Mouse (Mus musculus) induced T-regulatory cell, adult 2 months (primary cell): Measurements from ENCODE around the gene AC109138.7.
"Not testable (repeated sequence)": the region's sequence is repeated elsewhere in the genome, so short reads cannot be mapped to it uniquely, and the experiment has no call there.

ENCODE experiments used
- DNase-seq: peaks from one replicate; pipeline ENCODE4 v3.0.0-alpha.2; 2012; ENCODE audit warnings: low read depth

The AC109138.7 gene

DNA sequence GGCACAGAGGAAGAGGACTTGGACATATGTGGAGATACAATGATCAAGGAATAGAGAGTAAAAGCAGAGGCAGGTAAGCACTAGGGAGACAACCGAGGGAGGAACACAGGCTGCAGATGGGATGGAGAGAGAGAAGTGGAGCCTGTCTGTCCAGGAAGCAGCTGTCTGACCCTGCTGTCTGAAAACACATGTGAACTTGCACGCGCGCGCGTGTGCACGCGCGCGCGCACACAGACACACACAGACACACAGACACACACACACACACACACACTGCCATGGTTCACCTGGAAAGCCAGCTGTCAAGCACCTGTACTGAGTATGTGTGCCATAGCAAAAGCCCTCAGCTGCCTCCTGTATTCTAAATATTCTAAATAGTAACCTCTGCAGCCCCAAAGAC, 4.1 kb downstream of the AC109138.7 start:
- no peak for DNase-seq

DNA sequence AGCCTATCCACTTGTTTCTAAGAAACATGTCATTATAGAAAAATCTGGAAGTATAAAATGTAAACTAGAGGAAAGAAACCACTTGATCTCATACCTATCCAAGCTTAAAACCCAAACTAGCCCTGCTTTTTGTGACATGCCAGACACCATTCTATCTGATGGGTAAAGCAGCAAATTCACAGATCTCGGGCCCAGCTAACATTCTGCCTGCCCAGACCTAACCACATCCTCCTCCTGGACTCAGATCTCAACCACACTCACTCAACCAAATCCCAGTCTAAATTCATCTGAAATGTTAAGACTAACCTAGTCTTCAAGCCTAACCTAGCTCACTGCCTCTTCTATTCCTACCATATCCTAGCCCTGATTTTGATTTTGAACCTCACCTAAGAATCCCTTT, 4.6 kb downstream of the AC109138.7 start:
- peak; percentile 65 for DNase-seq

DNA sequence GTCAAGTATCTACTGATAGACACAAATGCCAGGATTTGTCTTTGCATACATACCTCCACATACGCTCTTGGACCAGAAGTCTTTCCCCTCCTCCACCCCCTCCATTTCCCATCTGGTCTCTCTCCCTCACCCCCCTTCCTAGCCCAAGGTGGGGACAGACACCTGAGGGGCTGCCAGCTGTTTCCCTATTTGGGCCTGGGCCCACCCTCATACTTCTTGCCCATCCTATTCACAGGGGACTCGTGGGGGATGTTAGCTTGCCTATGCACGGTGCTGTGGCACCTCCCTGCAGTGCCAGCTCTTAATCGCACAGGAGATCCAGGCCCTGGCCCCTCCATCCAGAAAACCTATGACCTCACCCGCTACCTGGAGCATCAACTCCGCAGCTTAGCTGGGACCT, 5.8 kb downstream of the AC109138.7 start:
- no peak for DNase-seq

DNA sequence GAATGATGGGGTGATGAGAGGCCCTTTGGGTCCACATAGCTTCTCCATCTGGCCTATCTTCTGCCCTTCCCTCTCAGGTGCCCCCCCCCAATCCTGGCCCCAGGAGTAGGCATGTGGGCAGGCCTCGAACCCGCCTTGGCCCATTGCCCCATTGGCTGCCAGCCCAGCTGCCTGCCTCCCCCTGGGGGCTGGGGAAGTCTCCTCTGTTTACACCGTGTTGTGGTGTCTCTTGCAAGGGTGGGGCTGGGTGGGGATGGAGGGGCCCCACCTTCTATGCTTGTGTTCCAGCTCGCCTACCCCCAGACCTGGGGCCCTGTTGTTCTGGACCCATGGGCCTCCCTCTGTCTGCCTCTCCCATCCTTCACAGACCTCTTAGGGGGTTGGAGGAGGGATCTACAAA, 6.3 kb downstream of the AC109138.7 start:
- no peak for DNase-seq

DNA sequence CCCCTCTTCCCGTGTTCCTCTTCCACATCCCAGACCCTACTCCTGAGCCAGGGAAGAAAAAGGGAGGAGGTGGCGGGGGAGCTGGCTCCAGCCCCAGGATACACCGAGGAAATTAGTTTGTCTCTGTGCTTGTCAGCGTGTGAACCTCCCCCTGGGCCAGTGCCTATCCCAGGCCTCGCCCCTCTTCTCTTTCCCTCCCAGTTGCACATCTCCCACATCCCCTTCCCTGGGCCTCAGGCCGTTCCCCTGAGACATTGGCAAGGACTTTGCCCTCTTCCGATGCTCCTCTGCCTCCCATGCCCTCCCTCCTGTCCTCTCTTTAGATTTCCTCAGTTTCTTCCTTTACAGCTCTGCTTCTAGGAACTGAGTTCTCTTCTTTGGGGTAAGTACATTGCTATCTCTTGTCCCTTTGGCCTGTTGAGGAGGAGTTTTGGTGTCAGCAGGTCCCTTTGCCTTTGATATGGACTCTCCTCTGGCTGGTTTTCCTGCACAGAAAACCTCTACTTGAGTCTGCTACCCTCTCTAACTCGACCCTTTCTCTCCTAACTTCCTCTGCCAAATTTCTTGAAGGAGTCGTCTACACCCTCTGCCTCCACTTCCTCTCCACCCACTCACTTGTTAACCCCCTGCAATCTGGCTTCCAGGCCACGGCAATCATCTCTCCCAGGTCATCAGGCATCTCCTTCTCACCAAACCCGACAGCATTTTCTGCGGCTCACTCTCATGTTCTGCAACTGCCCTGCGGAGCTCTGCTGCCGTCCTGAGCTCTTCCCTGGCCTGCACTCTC, 7.0 kb downstream of the AC109138.7 start:
- DNase-seq = no peak

DNA sequence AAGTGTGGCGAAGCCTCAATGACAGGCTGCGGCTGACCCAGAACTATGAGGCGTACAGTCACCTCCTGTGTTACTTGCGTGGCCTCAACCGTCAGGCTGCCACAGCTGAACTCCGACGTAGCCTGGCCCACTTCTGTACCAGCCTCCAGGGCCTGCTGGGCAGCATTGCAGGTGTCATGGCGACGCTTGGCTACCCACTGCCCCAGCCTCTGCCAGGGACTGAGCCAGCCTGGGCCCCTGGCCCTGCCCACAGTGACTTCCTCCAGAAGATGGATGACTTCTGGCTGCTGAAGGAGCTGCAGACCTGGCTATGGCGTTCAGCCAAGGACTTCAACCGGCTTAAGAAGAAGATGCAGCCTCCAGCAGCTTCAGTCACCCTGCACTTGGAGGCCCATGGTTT, 8.0 kb downstream of the AC109138.7 start:
- no peak for DNase-seq

DNA sequence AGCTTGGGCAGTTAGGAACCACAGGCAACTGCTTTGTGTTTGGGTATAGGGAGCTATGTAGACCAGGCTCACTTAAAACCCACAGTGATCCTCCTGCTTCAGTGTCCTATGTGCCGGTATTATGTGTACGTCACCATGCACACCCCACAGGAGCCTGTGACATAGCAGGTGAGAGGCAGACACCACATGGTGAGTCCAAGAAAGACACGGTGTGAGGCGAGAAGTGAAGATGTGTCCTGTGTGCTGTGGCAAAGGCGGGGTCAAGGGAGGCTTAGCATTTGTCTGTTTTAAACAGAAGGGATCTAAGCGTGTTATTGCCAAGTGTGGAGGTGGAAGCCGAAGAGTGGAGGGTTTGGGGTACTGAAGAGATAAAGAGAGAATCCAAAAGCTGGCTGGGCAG, 12.6 kb downstream of the AC109138.7 start:
- DNase-seq = no peak

DNA sequence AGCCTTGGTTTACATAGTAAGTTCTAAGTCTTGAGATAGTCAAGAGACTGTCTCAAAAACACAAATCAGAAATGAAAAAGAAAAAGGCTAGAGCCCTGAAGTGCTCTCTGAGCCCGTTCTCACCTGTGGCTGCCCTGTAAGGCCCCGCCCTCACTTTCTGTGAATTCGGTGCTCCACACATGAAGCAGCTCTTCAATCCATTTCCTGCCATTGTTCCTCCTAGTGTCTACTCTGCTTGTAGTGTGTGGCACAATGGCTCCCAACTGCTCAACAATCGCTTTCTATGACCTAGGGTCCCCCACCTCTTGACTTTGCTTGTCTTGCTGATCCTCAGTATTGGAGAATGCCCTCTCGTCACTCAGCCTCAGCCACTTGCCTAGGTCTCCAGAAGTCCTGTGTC, 13.3 kb downstream of the AC109138.7 start:
- DNase-seq = peak; percentile 59

DNA sequence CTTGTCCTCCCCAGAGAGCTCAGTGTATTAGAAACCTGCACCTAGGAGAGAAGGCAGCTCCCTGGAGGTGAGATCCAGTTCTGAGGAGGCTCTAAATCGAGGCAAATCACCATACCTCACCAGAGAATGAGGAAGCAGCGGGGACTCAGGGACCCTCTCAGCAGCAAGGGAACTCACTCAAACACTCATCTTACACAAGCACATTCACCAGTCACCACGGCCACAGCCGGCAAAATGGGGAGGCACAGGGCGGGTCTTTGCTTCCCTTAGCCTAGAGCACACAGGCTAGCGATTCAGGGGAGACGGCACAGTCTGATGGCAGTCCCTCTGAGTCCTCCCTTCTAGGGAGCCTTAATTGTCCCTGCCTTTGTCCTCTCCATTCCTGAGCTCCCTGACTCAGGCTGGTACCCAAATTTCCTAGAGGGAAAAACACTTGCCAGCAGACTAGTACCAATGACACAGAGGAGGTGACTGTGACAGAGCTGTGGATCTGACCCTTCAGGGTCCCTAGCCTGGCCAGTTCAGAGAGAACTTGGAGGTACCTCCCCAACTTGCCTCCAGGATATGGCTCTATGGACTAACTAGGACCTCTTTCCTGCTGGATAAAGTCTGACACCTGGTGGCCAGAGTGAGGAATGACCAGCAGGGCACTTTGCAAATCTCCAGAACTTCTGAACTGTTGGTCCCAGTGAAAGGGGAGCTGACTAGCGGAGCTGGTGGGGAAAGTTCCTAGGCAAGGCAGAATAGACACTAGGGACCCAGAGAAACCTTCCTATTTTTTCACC, 13.9 kb downstream of the AC109138.7 start:
- peak; percentile 92 for DNase-seq

DNA sequence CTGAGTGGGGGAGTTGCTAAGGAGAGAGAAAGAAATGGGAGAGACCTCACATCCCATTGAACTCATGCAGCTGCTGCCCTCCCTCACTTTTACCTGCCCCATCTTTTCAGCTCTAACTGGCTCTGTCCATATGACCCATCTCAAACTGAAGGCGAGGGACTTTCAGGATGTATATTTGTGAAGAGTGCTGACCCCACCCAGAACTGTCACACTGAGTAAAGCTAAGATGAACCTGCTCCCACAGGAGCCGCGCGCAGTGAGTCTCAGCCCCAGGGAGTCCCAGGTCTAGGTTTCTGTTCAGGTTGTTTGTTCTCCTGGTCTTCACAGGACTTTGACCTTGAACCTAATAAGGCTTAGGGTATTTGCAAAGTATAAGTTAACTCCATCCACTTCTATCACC, 14.7 kb downstream of the AC109138.7 start:
- DNase-seq = no peak

DNA sequence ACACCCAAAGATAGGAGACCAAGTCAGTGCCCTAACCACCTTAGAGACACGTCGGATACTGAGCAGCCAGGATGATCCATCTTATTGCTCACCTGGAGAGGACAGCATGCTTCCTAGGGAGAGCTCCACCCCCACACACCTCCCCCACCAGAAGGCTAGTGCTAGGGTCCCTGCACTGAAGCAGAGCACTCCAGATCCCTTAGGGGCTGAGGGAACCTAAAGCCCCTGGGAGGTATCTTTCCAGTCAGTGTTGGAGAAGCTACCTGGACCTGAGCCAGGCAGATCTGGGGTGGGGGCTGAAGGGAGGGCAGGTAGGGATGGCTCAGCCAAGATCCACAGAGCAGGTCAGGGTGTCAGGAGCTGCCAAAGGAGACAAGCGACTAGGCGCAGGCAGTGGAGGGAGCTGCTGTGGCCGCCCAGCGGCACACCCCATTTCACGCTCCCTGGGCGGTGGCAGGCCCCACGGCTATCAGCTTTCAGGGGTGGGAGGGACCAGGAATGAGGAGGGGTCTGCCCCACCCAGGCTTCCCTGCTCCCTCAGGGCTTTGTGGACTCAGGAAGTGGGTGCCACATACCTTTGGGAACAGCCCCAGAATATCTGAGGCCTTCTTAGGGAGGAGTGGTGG, 15.4 kb downstream of the AC109138.7 start:
- no peak for DNase-seq

DNA sequence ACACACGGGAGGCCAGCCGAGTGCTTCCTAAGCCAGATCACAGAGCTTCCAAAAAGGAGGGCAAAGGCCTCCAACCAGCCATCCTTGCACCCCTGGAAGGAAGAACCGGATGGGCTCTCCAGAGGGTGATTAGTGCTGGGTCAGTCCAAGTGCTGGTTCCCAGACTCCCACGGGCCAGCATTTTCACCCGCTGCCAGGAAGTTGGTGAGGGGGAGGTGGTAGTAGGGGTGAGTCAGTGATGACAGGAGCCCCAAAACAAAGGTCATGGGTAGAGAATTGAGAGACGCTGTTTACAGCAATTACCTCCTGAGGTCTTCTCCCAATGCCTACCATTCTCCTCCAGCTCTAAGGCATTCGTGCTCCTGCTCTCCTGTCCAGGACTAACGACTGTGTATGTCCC, 16.3 kb downstream of the AC109138.7 start:
- DNase-seq = peak; percentile 66

DNA sequence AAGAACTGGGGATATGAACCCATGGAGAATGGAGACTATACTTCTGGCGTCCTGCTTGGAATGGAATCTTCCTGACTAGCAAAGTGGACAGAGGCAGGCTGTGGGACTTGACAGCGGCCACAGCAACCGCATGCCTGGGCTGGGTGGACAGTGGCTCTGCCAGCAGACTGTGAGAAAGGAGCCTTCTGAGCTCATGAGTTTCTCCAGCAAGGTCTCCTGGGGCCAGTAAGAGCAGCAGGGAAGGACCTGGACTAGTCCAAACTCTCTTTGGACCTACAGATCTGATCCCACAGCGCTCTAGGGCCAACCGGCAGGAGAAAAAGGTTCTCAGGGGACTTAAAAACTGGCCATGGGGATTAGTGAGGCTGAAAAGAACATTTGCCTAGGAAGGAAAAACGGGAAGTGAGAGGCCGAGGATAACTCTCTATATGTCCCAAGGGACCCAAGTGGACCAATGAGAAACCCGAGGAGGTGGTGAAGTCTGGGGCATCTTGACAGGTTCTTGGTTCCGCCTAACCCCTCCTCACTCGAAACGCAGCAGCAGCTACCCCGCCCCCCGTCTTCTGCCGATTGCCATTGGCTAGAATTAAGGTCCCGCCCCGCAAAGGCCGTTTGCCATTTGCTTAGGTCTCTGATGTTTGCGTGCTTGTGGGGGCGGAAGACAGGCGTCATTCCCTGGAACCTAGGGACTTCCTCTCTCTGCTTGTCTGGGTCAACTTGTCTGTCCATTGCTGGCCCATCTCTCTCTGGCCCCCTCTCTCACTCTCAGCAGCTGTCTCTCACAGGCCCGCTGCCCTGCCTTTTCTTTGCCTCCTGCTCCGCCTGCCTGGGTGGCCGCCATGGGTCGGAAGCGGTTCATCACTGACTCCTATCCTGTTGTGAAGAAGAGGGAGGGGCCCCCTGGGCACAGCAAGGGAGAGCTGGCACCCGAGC, 17.4 kb downstream of the AC109138.7 start, which contains the start of gene Pold4:
Pold4 (plus strand) TSS at position 647 of the 933 bp plus-strand sequence.
- peak; percentile 97 for DNase-seq

DNA sequence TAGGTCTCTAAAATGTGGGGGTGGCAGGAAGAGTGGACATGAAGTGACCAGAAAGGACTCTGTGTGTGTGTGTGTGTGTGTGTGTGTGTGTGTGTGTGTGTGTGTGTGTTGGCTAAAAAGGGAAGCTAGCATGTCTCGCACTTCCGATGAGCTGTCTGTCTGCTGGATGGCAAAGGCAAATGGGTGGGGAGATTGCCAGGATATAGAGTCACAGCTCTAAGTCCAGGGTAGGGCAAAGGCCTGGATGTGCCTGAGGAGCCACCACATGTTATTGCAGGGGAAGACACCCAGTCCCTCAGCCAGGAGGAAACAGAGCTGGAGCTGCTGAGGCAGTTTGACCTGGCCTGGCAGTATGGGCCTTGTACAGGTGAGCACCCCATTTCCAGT, 18.0 kb downstream of the AC109138.7 start:
- no peak for DNase-seq

DNA sequence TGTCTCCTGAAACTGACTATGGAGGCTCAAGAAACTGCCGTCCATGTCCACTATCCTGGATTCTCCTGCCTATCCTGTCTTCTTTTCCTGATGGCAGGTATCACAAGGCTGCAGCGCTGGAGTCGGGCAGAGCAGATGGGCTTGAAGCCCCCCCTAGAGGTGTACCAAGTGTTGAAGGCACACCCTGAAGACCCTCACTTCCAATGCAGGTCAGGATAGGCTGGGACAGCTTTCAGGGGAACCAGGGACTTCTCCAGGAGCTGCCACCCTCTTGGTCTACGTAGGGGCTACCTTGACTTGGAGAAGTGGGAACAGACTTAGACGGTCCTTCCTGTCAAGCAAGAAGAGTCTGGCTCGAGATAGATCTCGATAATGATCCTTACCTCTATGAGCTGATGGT, 18.5 kb downstream of the AC109138.7 start:
- DNase-seq = no peak

DNA sequence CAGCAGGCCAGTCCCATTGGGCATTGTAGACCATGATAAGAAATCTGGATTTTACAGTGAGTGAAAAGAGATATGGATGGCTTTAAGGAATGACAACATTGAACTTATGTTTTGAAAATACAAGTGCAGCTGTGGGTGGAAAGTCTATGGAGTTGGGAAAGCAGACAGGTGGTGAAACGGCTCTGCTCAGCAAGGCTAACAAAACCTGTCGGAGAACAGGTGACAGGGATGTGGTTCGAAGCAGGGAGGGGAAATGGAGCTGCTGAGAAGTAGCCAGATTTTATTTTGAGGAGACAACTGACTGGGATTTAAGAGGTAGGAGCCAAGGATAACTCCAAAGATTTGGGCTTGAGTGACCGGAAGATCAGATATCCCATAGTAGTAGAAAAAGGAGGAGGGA, 20.4 kb downstream of the AC109138.7 start:
- DNase-seq = no peak

DNA sequence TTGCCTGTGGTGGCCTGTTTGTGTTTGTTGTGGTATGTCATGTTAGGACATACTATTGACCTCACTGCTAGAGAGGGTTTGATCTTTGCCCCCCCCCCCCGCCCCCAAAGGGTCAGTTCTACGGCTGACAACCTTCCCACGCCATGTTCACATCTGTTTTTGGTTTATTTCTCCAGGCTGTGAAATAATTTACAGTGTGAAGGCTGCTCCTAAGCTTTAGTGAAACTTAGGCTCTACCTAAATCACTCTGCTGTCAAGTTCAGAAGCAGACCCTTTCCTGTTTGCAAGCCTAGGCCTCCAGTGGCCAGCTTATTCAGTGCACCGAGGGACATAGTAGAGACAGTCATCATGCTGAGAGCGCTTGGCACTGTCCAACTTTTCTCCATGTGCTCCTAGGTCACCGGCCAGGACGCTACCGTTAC, 26.1 kb downstream of the AC109138.7 start:
- DNase-seq = no peak

DNA sequence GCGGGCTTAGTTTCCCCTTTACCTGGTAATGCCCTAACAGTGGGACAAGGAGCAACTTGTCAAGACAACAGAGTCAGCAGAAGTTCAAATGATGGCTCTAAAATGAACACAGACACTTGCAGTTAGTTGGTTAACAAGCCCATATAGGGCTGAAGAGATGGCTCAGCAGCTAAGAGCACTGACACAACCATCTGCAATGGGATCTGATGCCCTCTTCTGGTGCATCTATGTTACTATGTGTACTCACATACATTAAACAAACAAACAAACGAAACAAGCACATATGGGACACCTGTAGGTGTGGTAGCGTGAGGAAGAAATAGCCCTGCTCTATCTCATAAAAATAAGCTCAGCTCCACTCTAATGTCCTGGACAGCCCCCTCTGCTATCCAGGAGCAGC, 28.3 kb downstream of the AC109138.7 start:
- peak; percentile 61 for DNase-seq

DNA sequence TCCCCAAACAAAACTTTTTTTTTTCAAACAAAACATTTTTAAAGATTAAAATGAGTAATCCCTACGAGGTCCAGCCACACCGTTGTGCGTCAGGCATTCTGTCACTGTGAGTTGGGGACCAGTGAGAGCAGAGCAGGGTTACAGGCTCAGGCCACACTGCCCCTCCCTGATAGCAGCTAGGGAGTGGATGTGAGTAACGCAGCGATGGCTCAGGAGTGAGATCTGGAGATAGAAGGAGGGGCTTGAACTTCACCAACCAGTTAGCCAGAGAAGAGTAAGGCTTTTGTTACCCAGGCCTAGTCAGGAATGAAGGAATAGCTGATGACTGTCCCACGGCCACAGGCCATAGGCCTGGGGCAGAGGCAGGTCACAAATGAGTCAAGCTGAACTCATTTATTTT, 30.6 kb downstream of the AC109138.7 start:
- DNase-seq = no peak

DNA sequence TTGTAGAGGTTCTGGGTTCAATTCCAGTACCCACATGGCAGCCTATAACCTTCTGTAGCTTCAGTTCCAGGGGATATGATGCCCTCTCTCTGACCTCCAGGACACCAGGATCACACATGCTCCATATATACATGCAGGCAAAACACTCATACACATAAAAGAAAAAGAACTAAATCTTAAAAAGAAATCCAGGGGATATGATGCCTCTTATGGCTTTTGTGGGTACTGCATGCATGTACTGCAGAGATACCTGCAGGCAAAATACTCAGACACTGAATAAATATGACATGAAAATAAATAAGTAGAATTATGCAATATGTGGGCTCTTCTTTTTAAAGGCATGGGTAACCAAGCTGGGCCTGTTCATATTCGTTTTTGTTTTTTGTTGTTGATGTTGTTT, 32.9 kb downstream of the AC109138.7 start:
- DNase-seq = peak; percentile 72

DNA sequence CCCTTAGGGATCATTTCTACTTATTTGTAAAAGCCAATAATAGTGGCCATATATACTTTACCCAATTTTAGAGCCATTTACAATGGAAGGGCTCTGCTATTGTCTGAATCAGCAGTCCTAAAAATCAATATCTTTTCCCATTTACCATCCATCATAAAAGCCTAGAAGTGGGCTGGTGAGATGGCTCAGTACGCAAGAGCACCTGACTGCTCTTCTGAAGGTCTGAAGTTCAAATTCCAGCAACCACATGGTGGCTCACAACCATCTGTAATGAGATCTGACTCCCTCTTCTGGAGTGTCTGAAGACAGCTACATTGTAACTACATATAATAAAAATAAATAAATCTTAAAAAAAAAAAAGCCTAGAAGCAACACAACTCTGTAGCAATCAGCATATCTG, 34.5 kb downstream of the AC109138.7 start:
- DNase-seq = not testable (repeated sequence)

DNA sequence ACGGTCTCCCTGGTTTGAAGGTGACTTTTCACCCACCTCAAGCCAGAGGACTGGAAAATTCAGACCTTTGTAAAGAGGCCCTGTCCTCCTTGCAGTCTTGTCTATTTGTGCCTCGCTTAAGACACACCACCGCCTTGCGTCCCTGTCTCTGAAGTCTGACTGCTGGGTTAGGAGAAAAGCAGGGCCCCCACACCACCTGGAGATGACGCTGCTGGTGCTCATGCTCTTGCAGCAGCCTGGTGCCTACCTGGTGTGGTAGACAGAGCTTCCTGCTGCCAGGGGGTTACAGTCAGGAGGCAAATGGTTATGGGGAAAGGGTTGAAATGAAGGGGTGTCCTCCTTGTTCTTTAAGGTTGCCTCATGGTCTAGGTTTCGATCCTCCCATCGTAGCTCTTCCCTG, 40.1 kb downstream of the AC109138.7 start:
- DNase-seq = no peak
